Mouse (Mus musculus) heart, postnatal 0 days (tissue): ENCODE results near the gene Ankrd33.

Experiments used
- CTCF ChIP-seq: IDR thresholded peaks from 2 replicates; pipeline ENCODE4 v1.5.1; 2016; ENCODE audit warnings: antibody characterized with exemption, control low read depth, low read depth
- EP300 ChIP-seq: IDR thresholded peaks from 2 replicates; pipeline ENCODE4 v1.6.1; 2016; ENCODE audit warnings: antibody characterized with exemption, low read depth

DNA sequence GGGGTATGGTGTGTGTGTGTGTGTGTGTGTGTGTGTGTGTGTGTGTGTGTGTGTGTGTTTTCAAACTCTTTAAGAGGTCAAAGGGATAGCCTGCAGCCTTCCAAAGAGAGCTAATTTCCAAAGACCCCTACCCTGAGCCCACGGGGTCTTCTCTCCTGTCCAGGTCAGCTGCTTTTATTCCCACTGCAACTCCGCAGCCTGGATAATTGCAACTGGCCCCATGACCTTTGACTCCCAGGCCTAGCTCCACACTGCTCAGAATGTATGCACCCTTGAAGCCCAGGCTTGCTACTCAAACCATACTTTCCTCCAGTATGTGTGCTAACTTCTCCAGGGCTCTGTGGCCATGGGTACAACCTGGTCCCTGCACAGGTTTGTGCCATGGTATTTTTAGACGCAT, 20.2 kb upstream of the Ankrd33 start:
- TF ChIP-seq CTCF: no peak
- no peak for TF ChIP-seq EP300
